Mouse (Mus musculus) ES-E14 (cell line): Measurements from ENCODE around the gene 9130204L05Rik.

Experiments used
- CHD2 ChIP-seq: IDR thresholded peaks from 2 replicates; pipeline ENCODE4 v1.6.1; 2014; ENCODE audit warnings: mild to moderate bottlenecking, low read depth, low read length, inconsistent platforms
- MAFK ChIP-seq: IDR thresholded peaks from 2 replicates; pipeline ENCODE4 v1.6.1; 2014; ENCODE audit warnings: mild to moderate bottlenecking, low read depth, low read length, inconsistent platforms; ENCODE audit not compliant: insufficient read depth
- ZNF384 ChIP-seq: IDR thresholded peaks from 2 replicates; pipeline ENCODE4 v1.6.1; 2012; ENCODE audit warnings: low read depth, low read length, inconsistent platforms

GRCm38 (mm10) chr3:91052654-91053053, 37.9 kb downstream of the 9130204L05Rik start:
- TF ChIP-seq CHD2, result no peak
- TF ChIP-seq MAFK, result no peak
- TF ChIP-seq ZNF384, result no peak
